7 mouse cellular contexts compared by ENCODE assay signal in genomic region chr7:126861429-126862130, GRCm38 (mm10). TPM values are rescaled to one million over a fixed set of nuclear protein-coding genes. Genes with fewer than 3 reads are reported as not detected.
DNase-seq lines count a peak whose midpoint lies in the region; ATAC-seq lines count a peak whose summit lies in the region.

Hirip3 (plus strand) TSS chr7:126861972.

- H3K4me2 ChIP-seq in embryonic facial prominence, embryonic 11.5 days (ENCODE audit: low read depth, low read length), result peak within 1 kb of the TSS; percentile 81
- H3K4me2 ChIP-seq in limb, embryonic 11.5 days (ENCODE audit: low read depth, severe bottlenecking), result peak within 1 kb of the TSS; percentile 58
- H3K4me2 ChIP-seq in midbrain, embryonic 14.5 days (ENCODE audit: low read length), result peak within 1 kb of the TSS; percentile 89

- H3K9ac ChIP-seq in embryonic facial prominence, embryonic 11.5 days (replicated peaks; ENCODE audit: low read length), result peak within 1 kb of the TSS; percentile 75
- H3K9ac ChIP-seq in limb, embryonic 11.5 days (ENCODE audit: low read length), result peak within 1 kb of the TSS; percentile 62
- H3K9ac ChIP-seq in midbrain, embryonic 14.5 days (replicated peaks; ENCODE audit: low read length), result peak within 1 kb of the TSS; percentile 59

- H3K4me1 ChIP-seq in embryonic facial prominence, embryonic 11.5 days (ENCODE audit: control insufficient read depth, insufficient read depth, low read length), result peaks cover 6% of the 10 kb centered on the region
- H3K4me1 ChIP-seq in limb, embryonic 11.5 days (ENCODE audit: control insufficient read depth, insufficient read depth, low read length), result peaks cover 17% of the 10 kb centered on the region
- peaks cover 21% of the 10 kb centered on the region for H3K4me1 ChIP-seq in midbrain, embryonic 14.5 days (ENCODE audit: control insufficient read depth, insufficient read depth, low read length)

- peak; percentile 97 for DNase-seq in adrenal gland, postnatal 14 days
- DNase-seq in embryonic facial prominence, embryonic 11.5 days (ENCODE audit: low spot score), result peak; percentile 98
- peak; percentile 99 for DNase-seq in heart, adult 11 months
- peak; percentile 97 for DNase-seq in kidney, adult 18-20 months
- DNase-seq in limb, embryonic 11.5 days (ENCODE audit: low spot score), result peak; percentile 99
- DNase-seq in midbrain, embryonic 14.5 days, result peak; percentile 98
- DNase-seq in spleen, adult 18-20 months, result peak; percentile 89 to 97

- 3% methylated on average over 42 of the region's 42 CpGs for WGBS in embryonic facial prominence, embryonic 11.5 days
- 2% methylated on average over 42 of the region's 42 CpGs for WGBS in limb, embryonic 11.5 days
- WGBS in midbrain, embryonic 14.5 days, result 3% methylated on average over 42 of the region's 42 CpGs

- peak; percentile 86 for ATAC-seq in embryonic facial prominence, embryonic 11.5 days (replicated peaks; ENCODE audit: insufficient number of reproducible peaks, low FRiP score, low TSS enrichment, low read depth)
- peak; percentile 83 for ATAC-seq in limb, embryonic 11.5 days (ENCODE audit: insufficient number of reproducible peaks, low FRiP score, low TSS enrichment, low read depth)
- peak; percentile 91 for ATAC-seq in midbrain, embryonic 14.5 days (ENCODE audit: low FRiP score, low TSS enrichment)

- no peaks in the 10 kb centered on the region for H3K27me3 ChIP-seq in embryonic facial prominence, embryonic 11.5 days (ENCODE audit: control insufficient read depth, insufficient read depth, low read length)
- H3K27me3 ChIP-seq in limb, embryonic 11.5 days (ENCODE audit: control insufficient read depth, insufficient read depth, low read length), result no peaks in the 10 kb centered on the region
- no peaks in the 10 kb centered on the region for H3K27me3 ChIP-seq in midbrain, embryonic 14.5 days (ENCODE audit: control insufficient read depth, insufficient read depth, low read length)

- H3K4me3 ChIP-seq in embryonic facial prominence, embryonic 11.5 days (ENCODE audit: low read depth, low read length), result peak within 1 kb of the TSS; percentile 46
- H3K4me3 ChIP-seq in limb, embryonic 11.5 days (ENCODE audit: low read depth, low read length), result peak within 1 kb of the TSS; percentile 56
- peak within 1 kb of the TSS; percentile 61 for H3K4me3 ChIP-seq in midbrain, embryonic 14.5 days (replicated peaks; ENCODE audit: low read depth, low read length)

- H3K36me3 ChIP-seq in embryonic facial prominence, embryonic 11.5 days (replicated peaks; ENCODE audit: control insufficient read depth, insufficient read depth, low read depth, low read length), result peaks cover 5% of the 10 kb centered on the region
- peaks cover 26% of the 10 kb centered on the region for H3K36me3 ChIP-seq in limb, embryonic 11.5 days (ENCODE audit: control insufficient read depth, insufficient read depth, low read length)
- peaks cover 53% of the 10 kb centered on the region for H3K36me3 ChIP-seq in midbrain, embryonic 14.5 days (ENCODE audit: control insufficient read depth, insufficient read depth, low read length)

- peak within 1 kb of the TSS; percentile 43 for H3K27ac ChIP-seq in embryonic facial prominence, embryonic 11.5 days (replicated peaks; ENCODE audit: low read depth, low read length)
- H3K27ac ChIP-seq in limb, embryonic 11.5 days (replicated peaks; ENCODE audit: low read depth, low read length), result peak within 1 kb of the TSS; percentile 2
- peak within 1 kb of the TSS; percentile 75 for H3K27ac ChIP-seq in midbrain, embryonic 14.5 days (replicated peaks; ENCODE audit: low read depth, low read length)

- no peaks in the 10 kb centered on the region for H3K9me3 ChIP-seq in embryonic facial prominence, embryonic 11.5 days (replicated peaks; ENCODE audit: control insufficient read depth, low read length)
- no peaks in the 10 kb centered on the region for H3K9me3 ChIP-seq in limb, embryonic 11.5 days (ENCODE audit: control insufficient read depth, low read length)
- no peaks in the 10 kb centered on the region for H3K9me3 ChIP-seq in midbrain, embryonic 14.5 days (ENCODE audit: control insufficient read depth, low read length)

RNA-seq across cellular contexts. Expression of gene Hirip3, which starts in this region (rescaled TPM):
- 24.1 and 30.2 TPM in 2 replicates for total RNA-seq in adrenal gland, postnatal 14 days (2021)
- 18.8 and 23.4 TPM in 2 replicates for polyA plus RNA-seq in embryonic facial prominence, embryonic 11.5 days (2014; fragmentation: Nextera tagmentation; extraction: Ambion mirVana)
- 25.9 and 29.4 TPM in 2 replicates for polyA plus RNA-seq in limb, embryonic 11.5 days (2014; fragmentation: Nextera tagmentation; extraction: Ambion mirVana)
- polyA plus RNA-seq in midbrain, embryonic 14.5 days (2014; fragmentation: Nextera tagmentation; extraction: Ambion mirVana), result 8.0 and 12.8 TPM in 2 replicates

Comparison
In these comparisons a context has a peak if more than half of its experiments do, and no peak if none do; other contexts are left out.
1. Peak in every context shown above with its lines: DNase-seq, ATAC-seq, H3K4me3 ChIP-seq and H3K27ac ChIP-seq.
2. H3K27ac ChIP-seq: peak in every context shown above with its lines; median percentile 75 in midbrain, embryonic 14.5 days; 43 in embryonic facial prominence, embryonic 11.5 days; 2 in limb, embryonic 11.5 days.